Mouse (Mus musculus): ENCODE measurements around the gene Slc38a3. TPM values are rescaled to one million over a fixed set of nuclear protein-coding genes. Genes with fewer than 3 reads are reported as not detected.

Slc38a3 gene
- polyA plus RNA-seq, 1 experiment from 2014 or later, result 8.1 TPM

DNA sequence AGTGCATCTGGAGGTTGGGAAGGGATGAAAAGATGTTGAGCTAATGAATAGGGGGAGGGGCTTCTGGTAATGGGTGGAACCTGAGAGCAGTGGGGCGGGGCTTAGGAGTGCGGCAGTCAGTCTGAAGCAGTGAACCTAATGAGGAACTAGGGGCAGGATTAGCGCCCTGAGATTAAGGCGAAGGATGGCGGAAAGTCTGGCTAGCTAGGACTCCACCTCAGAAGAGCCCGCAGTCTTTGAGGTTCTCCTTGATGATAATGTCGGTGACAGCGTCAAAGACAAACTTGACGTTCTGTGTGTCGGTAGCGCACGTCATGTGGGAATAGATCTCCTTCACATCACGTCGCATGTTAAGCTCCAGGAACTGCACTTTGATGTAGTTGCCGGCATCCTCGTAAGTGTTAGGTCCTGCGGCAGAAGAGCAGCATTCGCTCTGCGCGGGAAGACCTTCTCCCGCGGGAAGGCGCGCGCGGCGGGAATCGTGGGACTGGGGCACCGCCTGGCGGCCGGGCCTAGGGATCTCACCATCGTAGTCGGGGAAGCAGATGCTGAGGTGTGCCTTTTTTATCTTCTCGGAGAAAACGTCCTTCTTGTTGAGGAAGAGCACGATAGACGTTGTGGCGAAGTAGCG lies 6.5 kb upstream of the Slc38a3 start:
- Histone ChIP-seq H3K4me1 (peaks cover 29% of the 10 kb centered on the region), H3K27ac (no peak overlapping the region), H3K4me3 (replicated peaks) (peak overlapping the region; percentile 36), H3K36me3 (no peaks in the 10 kb centered on the region), H3K27me3 (peaks cover 43% of the 10 kb centered on the region), H3K9ac (0 out of 2 replicates have a peak overlapping the region, but pooled peaks have one; percentile 7), H3K9me3 (replicated peaks) (no peaks in the 10 kb centered on the region), H3K4me2 (peak overlapping the region; percentile 71)
- ATAC-seq (replicated peaks; ENCODE audit: low FRiP score), result peak; percentile 30; the same call in 1 of the 2 replicates
- under 1% methylated on average over 39 of the region's 39 CpGs for WGBS

DNA sequence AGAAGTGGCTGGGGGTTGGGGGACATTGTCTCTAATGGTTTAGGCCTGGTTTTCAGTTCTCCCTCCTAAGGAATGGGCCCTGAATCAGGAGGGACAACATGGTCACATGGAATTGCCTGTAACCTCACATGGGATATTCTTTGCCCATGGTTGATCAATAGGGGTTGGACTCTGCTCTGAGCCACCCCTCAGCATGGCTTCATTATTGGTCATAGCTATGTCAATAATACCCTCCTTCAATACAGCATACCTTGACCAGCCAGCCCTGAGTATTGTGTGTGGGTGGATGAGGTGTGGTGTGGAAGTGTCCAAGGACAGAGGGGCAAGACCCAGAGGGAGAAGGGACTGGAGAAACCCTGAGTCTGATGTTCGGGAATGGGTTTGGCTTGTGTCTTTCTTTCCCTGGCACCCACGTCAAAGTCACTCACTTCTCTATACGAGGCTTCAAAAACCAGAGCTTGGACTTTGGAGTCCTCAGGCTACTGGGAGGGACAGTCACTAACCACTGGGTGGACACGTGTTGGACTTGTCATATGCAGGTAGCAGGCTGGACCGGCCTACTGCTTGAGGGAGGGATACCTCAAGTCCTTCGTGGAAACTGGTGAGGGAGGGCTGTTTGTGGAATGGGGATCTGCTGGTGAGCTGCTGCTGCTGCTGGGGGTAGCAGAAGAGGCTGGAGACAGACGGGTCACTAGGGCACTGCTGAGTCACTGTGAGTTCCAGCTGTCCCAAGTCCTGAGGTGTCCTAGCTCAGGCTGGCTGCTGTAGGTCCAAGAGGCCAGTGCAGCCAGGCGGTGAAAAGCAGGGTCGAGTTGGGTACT lies 5.5 kb upstream of the Slc38a3 start:
- Histone ChIP-seq H3K4me1 (peaks cover 37% of the 10 kb centered on the region), H3K27me3 (peaks cover 43% of the 10 kb centered on the region), H3K36me3 (no peaks in the 10 kb centered on the region), H3K9ac (no peak overlapping the region), H3K27ac (no peak overlapping the region), H3K4me2 (no peak overlapping the region), H3K4me3 (replicated peaks) (no peak overlapping the region), H3K9me3 (replicated peaks) (no peaks in the 10 kb centered on the region)
- ATAC-seq (replicated peaks; ENCODE audit: low FRiP score), result peak; percentile 43
- WGBS, result 63% methylated on average over 9 of the region's 9 CpGs

DNA sequence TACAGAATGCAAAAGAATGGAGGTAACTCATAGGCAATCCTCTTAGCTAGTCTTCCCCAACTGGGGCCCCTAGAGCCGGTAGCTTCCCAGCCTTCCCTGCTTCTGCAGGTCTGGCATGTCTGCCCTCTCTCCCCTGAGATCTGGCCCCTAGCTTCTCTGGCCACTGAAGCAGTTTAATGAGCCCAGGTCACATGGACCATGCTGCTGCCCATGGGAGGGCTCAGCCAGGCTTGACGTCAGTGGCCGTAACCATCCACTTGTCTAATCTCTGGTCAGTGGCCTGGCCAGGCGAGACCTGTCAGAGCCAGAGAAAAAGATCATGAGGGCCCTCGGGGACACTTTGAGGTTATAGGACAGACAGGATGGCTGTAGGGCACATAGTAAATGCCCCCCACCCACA lies 929 bp upstream of the Slc38a3 start:
- 0 out of 2 replicates have a peak, but pooled peaks have one; percentile 30 for ATAC-seq (replicated peaks; ENCODE audit: low FRiP score)
- Histone ChIP-seq H3K27ac (no peak overlapping the region), H3K4me3 (replicated peaks) (no peak overlapping the region)

DNA sequence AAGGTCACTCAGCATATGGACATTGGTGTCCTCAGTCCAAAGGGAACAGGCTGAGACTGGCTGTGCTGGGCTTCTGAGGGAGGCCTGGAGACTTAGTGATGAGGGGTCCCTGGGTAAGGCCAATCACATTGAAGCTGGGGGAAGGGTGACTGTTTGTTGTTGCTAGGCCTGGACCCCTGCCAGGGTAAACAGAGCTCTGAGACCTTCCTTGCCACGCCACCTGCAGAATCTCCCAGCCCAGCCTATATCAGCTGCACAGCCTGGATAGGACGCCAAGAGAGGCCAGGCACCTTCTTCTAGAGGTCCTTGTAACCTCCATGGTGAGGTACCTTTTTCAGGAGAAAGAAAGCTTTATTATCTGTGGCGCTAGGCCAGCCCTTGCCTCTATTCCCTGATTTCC lies 414 bp downstream of the Slc38a3 start:
- Histone ChIP-seq H3K4me2 (no peak overlapping the region), H3K9me3 (replicated peaks) (no peaks in the 10 kb centered on the region), H3K9ac (no peak overlapping the region), H3K4me3 (replicated peaks) (no peak overlapping the region), H3K27me3 (peaks cover 23% of the 10 kb centered on the region), H3K36me3 (no peaks in the 10 kb centered on the region), H3K4me1 (peaks cover 48% of the 10 kb centered on the region), H3K27ac (no peak overlapping the region)
- 46% methylated on average over 3 of the region's 3 CpGs for WGBS
- 0 out of 2 replicates have a peak, but pooled peaks have one; percentile 22 for ATAC-seq (replicated peaks; ENCODE audit: low FRiP score)

More for the DNA sequence above, 929 bp upstream of the Slc38a3 start:
- H3K4me2 ChIP-seq, result no peak overlapping the region
- H3K9me3 ChIP-seq (replicated peaks), result no peaks in the 10 kb centered on the region
- no peaks in the 10 kb centered on the region for H3K36me3 ChIP-seq
- H3K27me3 ChIP-seq, result peaks cover 29% of the 10 kb centered on the region
- WGBS, result 33% methylated on average over 5 of the region's 5 CpGs
- no peak overlapping the region for H3K9ac ChIP-seq
- H3K4me1 ChIP-seq, result peaks cover 49% of the 10 kb centered on the region

DNA sequence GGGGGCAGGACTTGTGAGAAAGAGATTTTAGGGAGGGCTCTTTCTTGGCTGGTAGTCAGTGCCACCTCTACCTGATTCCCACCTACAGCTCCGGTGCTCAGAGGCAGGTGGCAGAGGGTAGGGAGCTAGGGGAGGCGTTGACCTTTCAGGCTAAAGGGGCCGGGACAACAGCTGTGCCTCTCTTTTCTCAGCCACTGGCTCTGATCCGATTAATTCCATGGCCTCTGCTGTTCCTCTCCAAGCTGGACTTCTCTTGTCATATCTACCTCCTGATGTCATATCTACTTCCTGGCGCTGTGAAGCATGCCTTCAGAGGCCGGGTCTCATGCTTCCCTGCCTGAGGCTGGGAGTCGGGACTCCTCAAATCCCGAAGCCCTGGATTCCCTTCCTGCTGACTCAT lies 1.3 kb downstream of the Slc38a3 start:
- H3K4me2 ChIP-seq, result peak overlapping the region; percentile 93
- H3K27ac ChIP-seq, result 0 out of 2 replicates have a peak overlapping the region, but pooled peaks have one; percentile 14
- no peak overlapping the region for H3K4me3 ChIP-seq (replicated peaks)
- no peaks in the 10 kb centered on the region for H3K9me3 ChIP-seq (replicated peaks)
- ATAC-seq (replicated peaks; ENCODE audit: low FRiP score), result no peak
- no peaks in the 10 kb centered on the region for H3K36me3 ChIP-seq
- peaks cover 23% of the 10 kb centered on the region for H3K27me3 ChIP-seq
- WGBS, result 38% methylated on average over 8 of the region's 8 CpGs
- peaks cover 57% of the 10 kb centered on the region for H3K4me1 ChIP-seq
- H3K9ac ChIP-seq, result no peak overlapping the region

DNA sequence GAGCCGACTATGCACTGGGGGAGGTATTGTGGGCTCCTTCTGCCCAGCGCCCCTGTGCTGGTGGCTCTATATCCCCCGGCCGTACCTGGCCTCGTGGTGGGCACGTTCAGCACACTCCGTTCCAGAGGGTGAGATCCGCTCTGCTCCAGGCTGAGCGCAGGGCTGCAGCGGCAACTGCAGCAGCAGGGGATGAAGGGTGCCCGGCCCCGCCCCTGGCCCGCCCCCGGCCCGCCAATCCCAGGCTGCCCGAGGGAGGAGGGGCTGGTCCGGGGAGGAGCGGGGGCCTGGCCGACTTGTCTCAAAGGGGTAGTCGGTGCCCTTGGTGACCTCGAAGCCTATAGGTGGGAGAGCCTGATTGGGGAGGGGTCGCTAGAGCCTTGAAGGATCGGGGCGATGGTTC lies 2.1 kb downstream of the Slc38a3 start:
- no peak overlapping the region; the same call in 1 of the 2 replicates for H3K27ac ChIP-seq
- no peaks in the 10 kb centered on the region for H3K9me3 ChIP-seq (replicated peaks)
- ATAC-seq (replicated peaks; ENCODE audit: low FRiP score), result peak; percentile 90
- H3K4me2 ChIP-seq, result peak overlapping the region; percentile 93
- H3K27me3 ChIP-seq, result peaks cover 23% of the 10 kb centered on the region
- peaks cover 58% of the 10 kb centered on the region for H3K4me1 ChIP-seq
- WGBS, result under 1% methylated on average over 24 of the region's 24 CpGs
- H3K36me3 ChIP-seq, result no peaks in the 10 kb centered on the region
- H3K9ac ChIP-seq, result peak overlapping the region; percentile 50
- H3K4me3 ChIP-seq (replicated peaks), result peak overlapping the region; percentile 45

DNA sequence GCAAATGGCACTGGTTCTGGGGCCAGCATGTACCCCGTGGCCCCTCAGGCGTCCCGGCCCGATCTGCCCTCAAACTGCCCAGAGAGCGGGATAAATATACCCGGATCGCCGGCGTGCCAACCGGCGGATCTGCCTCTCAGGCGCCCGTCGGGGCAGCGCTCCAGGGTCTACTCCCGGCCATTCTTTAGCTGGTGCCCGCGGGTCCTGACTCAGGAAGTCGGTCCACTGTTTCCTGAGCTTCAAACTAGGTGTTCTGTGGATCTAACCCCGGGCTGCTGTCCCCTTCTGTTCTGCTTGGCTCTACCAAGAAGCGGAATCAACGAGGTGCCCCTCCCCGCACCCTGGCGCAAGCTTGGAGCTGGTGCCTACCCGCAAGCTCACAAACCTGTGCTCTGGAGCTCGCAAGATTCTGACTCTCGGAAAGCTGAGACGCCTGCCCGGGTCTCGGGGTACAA lies 2.6 kb downstream of the Slc38a3 start:
- Histone ChIP-seq H3K9ac (peak overlapping the region; percentile 50), H3K4me3 (replicated peaks) (peak overlapping the region; percentile 45), H3K27ac (no peak overlapping the region; the same call in 1 of the 2 replicates), H3K4me2 (peak overlapping the region; percentile 93), H3K9me3 (replicated peaks) (no peaks in the 10 kb centered on the region), H3K36me3 (no peaks in the 10 kb centered on the region), H3K27me3 (peaks cover 23% of the 10 kb centered on the region), H3K4me1 (peaks cover 58% of the 10 kb centered on the region)
- 1% methylated on average over 30 of the region's 30 CpGs for WGBS
- peak; percentile 23 for ATAC-seq (replicated peaks; ENCODE audit: low FRiP score)

DNA sequence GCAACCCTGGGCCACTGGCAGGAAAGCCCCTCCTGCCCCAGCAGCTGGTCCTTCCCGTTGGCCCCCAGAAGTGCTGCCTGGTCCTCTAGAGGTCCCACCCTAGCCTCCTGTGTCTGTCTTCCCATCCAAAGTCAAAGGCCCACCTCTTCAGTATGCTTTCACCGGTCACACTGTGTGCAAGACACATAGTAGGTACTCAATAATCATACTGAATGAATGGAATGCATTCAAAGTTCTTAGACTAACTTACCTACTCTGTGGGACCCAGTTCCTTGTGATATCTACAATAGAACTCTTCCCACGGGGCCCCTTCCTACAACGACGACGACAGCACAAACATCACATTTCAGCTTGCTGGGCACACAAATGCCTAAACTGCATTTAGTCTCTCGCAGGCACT lies 4.0 kb downstream of the Slc38a3 start:
- no peak for ATAC-seq (replicated peaks; ENCODE audit: low FRiP score)
- peaks cover 55% of the 10 kb centered on the region for H3K4me1 ChIP-seq
- no peak overlapping the region for H3K9ac ChIP-seq
- H3K4me2 ChIP-seq, result no peak overlapping the region
- 83% methylated on average over 7 of the region's 7 CpGs for WGBS
- no peaks in the 10 kb centered on the region for H3K36me3 ChIP-seq
- H3K27me3 ChIP-seq, result peaks cover 23% of the 10 kb centered on the region
- no peaks in the 10 kb centered on the region for H3K9me3 ChIP-seq (replicated peaks)
- no peak overlapping the region for H3K4me3 ChIP-seq (replicated peaks)
- H3K27ac ChIP-seq, result no peak overlapping the region

DNA sequence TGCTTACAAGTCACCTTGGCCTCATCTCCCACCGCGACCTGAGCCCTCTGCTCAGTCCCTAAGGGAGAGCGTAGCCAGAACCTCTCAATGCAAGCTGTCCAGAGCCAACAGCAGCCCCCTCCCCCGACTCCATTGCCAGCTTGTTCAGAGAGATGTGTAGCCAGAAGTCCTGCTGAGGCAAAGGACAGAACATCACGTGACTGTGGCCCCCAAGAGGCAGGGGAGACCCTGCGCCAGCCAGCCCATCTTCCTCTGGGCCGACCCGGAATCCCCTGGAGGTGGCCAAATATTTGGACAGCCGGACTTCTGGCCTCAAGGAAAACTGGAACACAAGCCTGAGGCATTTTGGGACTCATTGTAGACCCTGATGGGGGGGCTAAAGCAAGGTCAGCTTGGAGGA lies 5.8 kb downstream of the Slc38a3 start:
- Histone ChIP-seq H3K36me3 (no peaks in the 10 kb centered on the region), H3K4me1 (peaks cover 37% of the 10 kb centered on the region), H3K9me3 (replicated peaks) (no peaks in the 10 kb centered on the region), H3K9ac (no peak overlapping the region), H3K27ac (no peak overlapping the region), H3K4me3 (replicated peaks) (no peak overlapping the region), H3K27me3 (peaks cover 22% of the 10 kb centered on the region), H3K4me2 (no peak overlapping the region)
- 38% methylated on average over 9 of the region's 9 CpGs for WGBS
- ATAC-seq (replicated peaks; ENCODE audit: low FRiP score), result no peak

DNA sequence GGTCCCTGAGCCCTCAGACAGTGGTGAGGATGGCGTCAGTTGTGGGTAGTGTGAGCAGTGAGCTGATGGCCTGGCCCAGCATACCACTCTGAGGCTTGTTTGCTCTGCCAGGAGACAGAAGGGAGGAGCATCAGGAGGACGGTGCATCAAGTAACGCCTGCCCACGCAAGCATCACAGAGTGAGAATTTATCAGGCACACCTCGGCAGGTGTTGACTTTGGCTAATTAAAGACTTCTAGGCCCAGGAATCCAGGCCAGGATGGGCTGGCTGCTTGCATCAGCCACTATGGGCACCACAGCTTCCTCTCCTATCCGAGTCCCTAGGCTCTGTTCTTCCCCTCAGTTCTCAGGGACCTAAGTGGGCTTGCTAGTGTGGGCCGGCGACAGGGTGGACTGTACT lies 7.0 kb downstream of the Slc38a3 start:
- H3K4me3 ChIP-seq (replicated peaks), result no peak overlapping the region
- H3K4me1 ChIP-seq, result peaks cover 25% of the 10 kb centered on the region
- WGBS, result 70% methylated on average over 8 of the region's 8 CpGs
- H3K4me2 ChIP-seq, result no peak overlapping the region
- no peaks in the 10 kb centered on the region for H3K9me3 ChIP-seq (replicated peaks)
- no peaks in the 10 kb centered on the region for H3K36me3 ChIP-seq
- no peak overlapping the region for H3K9ac ChIP-seq
- no peak overlapping the region for H3K27ac ChIP-seq
- no peak for ATAC-seq (replicated peaks; ENCODE audit: low FRiP score)
- peaks cover 20% of the 10 kb centered on the region for H3K27me3 ChIP-seq

DNA sequence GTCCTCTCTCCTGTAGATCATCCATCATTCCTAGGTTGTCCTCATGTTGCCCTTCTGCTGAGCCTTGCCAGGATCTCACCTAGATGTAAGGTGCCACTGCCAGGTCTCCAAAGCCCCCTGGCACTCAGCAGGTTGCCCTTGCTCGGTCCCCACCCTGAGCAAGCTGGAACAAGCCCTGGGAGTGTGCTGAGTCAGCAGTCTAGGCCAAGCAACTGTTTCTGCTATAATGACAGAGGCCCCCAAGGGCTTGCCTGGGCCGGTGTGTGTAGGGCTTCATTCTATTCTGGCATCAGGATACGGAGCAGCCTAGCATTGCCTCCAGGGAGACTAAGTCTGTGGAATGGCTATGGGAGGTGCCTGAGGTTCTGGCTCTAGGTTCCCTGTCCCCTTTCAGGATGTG lies 8.6 kb downstream of the Slc38a3 start:
- Histone ChIP-seq H3K4me3 (replicated peaks) (no peak overlapping the region), H3K36me3 (no peaks in the 10 kb centered on the region), H3K9ac (no peak overlapping the region), H3K27me3 (peaks cover 11% of the 10 kb centered on the region), H3K4me1 (peaks cover 13% of the 10 kb centered on the region), H3K27ac (no peak overlapping the region), H3K4me2 (no peak overlapping the region), H3K9me3 (replicated peaks) (no peaks in the 10 kb centered on the region)
- 62% methylated on average over 3 of the region's 3 CpGs for WGBS
- no peak for ATAC-seq (replicated peaks; ENCODE audit: low FRiP score)

DNA sequence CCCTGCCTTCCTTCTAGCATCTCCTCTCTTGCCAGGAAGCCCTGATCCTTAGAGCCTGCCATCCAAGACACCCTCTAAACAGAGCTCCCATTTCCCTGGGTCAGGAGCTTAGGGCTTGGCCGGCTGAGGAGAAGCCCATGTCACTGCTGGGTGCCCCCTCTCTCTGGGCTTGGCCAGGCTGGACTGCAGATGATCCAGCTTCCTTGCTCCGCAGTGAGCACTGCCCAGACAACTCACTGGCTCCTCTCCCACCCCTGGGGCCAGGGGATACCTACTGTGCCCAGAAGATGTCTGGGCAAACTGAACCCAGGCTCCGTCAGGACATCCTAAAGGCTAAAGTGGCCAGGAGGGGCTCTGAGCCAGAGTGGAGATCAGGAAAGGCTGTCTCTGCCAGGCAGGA lies 9.4 kb downstream of the Slc38a3 start:
- no peak for ATAC-seq (replicated peaks; ENCODE audit: low FRiP score)
- Histone ChIP-seq H3K4me1 (peaks cover 13% of the 10 kb centered on the region), H3K9ac (no peak overlapping the region), H3K27me3 (peaks cover 3% of the 10 kb centered on the region; the same call in 1 of the 2 replicates), H3K4me3 (replicated peaks) (no peak overlapping the region), H3K36me3 (no peaks in the 10 kb centered on the region), H3K27ac (no peak overlapping the region), H3K9me3 (replicated peaks) (no peaks in the 10 kb centered on the region), H3K4me2 (no peak overlapping the region)
- 88% methylated on average over 3 of the region's 3 CpGs for WGBS
